Mouse (Mus musculus): ENCODE results near the gene Inhbe. TPM values are rescaled to one million over a fixed set of nuclear protein-coding genes. Genes with fewer than 3 reads are reported as not detected.
A peak's percentile ranks its signal among the peaks of the same experiment; 100 is the strongest.

The Inhbe gene
- polyA plus RNA-seq, 1 experiment, result not detected

DNA sequence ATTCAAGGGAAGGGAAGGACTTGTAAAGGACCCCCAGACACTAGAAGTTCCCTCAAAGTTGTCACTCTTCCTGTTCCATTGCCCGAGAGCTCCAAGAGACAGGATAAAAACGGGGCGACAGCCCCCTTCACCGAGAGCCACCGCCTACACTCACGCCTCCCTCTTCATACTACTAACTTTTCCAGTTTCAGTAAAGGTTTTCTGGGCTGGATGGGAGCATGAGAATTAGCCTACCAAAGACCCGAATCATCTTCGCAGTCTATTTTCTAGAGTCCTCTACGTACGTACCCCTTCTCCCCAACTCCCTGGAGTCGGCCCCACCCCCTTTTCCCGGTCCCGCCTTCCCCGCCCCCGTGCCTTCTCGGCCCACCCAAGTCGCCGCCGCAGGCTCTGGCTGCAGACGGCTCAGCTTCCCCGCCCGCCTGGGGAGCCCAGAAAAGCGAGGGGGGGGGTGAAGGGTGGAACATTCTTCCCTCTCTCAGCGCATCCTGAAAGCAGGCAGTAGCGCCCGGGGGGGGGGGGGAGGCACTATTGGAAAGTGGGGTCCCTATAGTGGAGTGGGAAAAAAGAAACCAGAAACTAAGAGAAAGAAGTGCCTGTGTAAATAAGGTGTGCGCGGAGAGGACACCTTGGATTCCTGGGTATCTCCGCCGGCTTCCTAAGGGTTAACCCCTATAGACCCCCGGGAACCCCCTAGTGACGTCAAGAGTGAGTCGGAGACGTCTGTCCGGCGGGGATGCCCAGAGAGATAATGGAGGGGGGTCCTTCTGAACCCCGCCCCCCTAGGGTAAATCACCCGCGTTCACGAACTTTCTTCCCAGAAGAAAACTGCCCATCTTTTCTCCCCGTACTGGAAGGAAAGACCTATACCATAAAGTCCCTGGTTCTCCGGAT is 14.3 kb downstream of the Inhbe start:
- H3K27ac ChIP-seq (ENCODE audit: insufficient read depth, low read depth, low read length), result no peak overlapping the region
- 0 out of 2 replicates have a peak, but pooled peaks cover 4% of the 10 kb centered on the region for H3K4me1 ChIP-seq (ENCODE audit: control insufficient read depth, insufficient read depth, low read length)
- H3K4me3 ChIP-seq (ENCODE audit: insufficient read depth, low read length), result peak overlapping the region; percentile 59
- TF ChIP-seq CTCF (IDR thresholded peaks at IDR 0.05; ENCODE audit: low read depth, low read length) (no peak), POLR2A (IDR thresholded peaks at IDR 0.05; ENCODE audit: borderline replicate concordance, low read depth, low read length) (no peak)

DNA sequence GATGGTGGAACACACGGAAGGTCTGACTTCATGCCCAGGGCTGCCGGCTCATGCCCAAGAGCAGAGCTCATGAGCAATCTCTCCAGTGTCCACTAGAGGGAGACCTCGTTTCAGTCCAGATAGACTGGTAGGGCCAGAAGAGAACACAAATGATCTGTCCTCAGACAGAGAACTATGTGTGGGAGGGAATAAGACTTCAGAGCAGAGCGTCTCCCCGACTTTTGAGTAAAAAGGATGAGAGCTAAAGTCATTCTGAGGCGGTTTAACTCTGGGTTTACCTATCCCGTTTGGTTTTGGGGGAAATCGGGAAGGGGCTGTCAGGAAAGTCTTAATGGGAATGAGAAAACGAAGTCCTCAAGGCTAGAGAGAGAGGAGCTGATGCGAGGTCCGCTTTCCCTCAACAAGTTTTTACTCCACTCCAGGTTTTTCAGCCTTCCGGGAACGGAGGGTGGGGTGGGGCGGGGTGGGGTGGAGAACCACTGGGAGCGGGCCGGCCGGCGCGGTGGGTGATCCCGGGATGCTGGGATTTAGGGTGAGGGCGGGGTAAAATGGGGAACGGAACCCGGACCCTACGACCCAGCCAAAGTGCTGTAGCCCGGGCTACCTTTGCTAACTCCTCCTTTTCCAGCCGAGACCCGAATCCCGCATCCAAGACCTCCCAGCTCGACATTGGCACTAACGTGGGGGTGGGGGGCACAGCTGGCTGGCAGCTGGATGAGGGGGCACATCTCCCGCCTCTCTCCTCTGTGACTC is 15.1 kb downstream of the Inhbe start:
- Histone ChIP-seq H3K4me1 (ENCODE audit: control insufficient read depth, insufficient read depth, low read length) (0 out of 2 replicates have a peak, but pooled peaks cover 4% of the 10 kb centered on the region), H3K27ac (ENCODE audit: insufficient read depth, low read depth, low read length) (no peak overlapping the region), H3K4me3 (ENCODE audit: insufficient read depth, low read length) (peak overlapping the region; percentile 59)
- TF ChIP-seq POLR2A (IDR thresholded peaks at IDR 0.05; ENCODE audit: borderline replicate concordance, low read depth, low read length) (no peak), CTCF (IDR thresholded peaks at IDR 0.05; ENCODE audit: low read depth, low read length) (peak; percentile 71)

DNA sequence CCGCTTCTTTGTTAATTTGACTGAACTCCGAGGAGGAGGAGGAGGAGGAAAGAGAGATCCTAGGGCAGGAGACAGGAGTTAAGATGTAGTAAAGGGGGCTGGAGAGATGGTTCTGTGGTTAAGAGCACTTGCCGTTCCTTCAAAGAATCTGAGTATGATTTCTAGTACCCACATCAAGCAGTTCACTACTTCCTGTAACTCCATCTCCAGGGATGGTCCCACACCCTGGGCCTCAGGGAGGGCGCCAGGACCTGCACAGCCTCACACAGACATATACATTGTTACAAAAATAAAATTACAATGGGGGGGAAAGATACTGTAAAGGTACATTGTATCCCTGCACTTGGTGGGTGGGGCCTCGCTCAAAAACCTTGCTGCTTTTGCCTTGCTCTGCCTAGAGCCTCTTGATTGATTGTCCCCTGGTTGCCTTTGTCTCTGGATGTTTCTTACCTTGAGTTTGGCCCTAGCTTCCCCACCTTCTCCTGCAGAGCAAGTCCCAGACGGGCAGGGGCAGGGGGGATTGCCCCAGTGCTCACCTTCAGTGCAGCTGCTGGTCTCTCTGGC is 16.6 kb downstream of the Inhbe start:
- no peak overlapping the region for H3K4me3 ChIP-seq (ENCODE audit: insufficient read depth, low read length)
- no peak for TF ChIP-seq POLR2A (IDR thresholded peaks at IDR 0.05; ENCODE audit: borderline replicate concordance, low read depth, low read length)
- no peak for TF ChIP-seq CTCF (IDR thresholded peaks at IDR 0.05; ENCODE audit: low read depth, low read length)
- H3K27ac ChIP-seq (ENCODE audit: insufficient read depth, low read depth, low read length), result no peak overlapping the region
- H3K4me1 ChIP-seq (ENCODE audit: control insufficient read depth, insufficient read depth, low read length), result 0 out of 2 replicates have a peak, but pooled peaks cover 4% of the 10 kb centered on the region

DNA sequence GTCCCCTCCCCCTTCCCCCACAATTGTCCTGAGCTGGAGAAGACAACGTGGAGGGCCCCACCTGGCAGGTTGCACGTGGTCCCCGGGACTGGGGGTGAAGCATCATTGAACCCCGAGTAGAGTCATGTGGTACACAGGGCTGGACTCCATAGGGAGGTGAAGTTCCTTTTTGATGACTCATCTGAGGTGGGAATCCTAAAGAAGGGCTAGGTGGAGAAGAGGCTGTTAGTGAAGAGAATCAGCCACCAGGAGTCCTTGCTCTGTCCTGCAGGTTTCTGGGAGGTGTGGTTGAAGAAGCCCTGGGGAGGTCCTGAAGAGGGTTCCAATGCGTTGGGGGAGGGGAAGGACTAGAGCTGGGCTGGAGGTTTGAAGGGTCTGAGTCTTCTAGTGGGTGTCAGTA is 17.3 kb downstream of the Inhbe start:
- Histone ChIP-seq H3K4me3 (ENCODE audit: insufficient read depth, low read length) (no peak overlapping the region), H3K4me1 (ENCODE audit: control insufficient read depth, insufficient read depth, low read length) (0 out of 2 replicates have a peak, but pooled peaks cover 4% of the 10 kb centered on the region), H3K27ac (ENCODE audit: insufficient read depth, low read depth, low read length) (no peak overlapping the region)
- TF ChIP-seq CTCF (IDR thresholded peaks at IDR 0.05; ENCODE audit: low read depth, low read length), result no peak
- TF ChIP-seq POLR2A (IDR thresholded peaks at IDR 0.05; ENCODE audit: borderline replicate concordance, low read depth, low read length), result no peak

DNA sequence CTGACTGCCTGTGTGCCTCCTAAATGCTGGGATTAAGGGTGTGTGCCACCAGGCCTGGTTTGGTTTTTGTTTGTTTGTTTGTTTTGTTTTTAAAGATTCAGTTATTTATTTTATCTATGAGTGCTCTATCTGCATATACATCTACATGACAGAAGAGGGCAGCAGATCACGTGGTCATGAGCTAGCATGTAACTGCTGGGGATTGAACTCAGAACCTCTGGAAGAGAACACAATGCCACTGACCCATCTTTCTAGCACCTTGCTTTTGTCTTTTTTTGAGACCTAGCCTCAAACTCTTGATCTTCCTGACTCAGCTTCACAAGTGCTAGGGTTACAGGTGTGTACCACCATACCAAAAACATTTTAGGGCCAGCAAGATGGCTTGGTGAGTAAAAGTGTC is 18.9 kb downstream of the Inhbe start:
- no peak overlapping the region for H3K4me3 ChIP-seq (ENCODE audit: insufficient read depth, low read length)
- TF ChIP-seq POLR2A (IDR thresholded peaks at IDR 0.05; ENCODE audit: borderline replicate concordance, low read depth, low read length), result no peak
- no peak for TF ChIP-seq CTCF (IDR thresholded peaks at IDR 0.05; ENCODE audit: low read depth, low read length)
- H3K4me1 ChIP-seq (ENCODE audit: control insufficient read depth, insufficient read depth, low read length), result 0 out of 2 replicates have a peak, but pooled peaks cover under 1% of the 10 kb centered on the region
- no peak overlapping the region for H3K27ac ChIP-seq (ENCODE audit: insufficient read depth, low read depth, low read length)

DNA sequence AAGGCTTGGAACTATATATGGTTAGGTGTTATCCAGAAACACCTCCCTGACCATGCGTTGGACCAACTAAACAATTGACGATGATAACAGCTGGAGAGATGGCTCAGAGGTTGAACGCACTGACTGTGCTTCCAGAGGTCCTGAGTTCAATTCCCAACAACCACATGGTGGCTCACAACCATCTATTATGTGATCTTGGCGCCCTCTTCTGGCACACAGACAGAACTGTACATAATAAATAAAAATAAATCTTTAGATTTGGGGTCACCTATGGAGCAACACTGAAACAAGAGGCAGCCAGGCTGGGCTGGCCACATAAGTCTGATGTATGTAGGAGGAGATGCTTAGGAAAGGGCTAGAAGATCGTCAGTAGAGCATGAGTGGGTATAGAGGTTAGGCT is 21.1 kb downstream of the Inhbe start:
- no peak overlapping the region for H3K27ac ChIP-seq (ENCODE audit: insufficient read depth, low read depth, low read length)
- H3K4me3 ChIP-seq (ENCODE audit: insufficient read depth, low read length), result no peak overlapping the region
- no peak for TF ChIP-seq POLR2A (IDR thresholded peaks at IDR 0.05; ENCODE audit: borderline replicate concordance, low read depth, low read length)
- peak; percentile 44; the same call in 1 of the 2 replicates for TF ChIP-seq CTCF (IDR thresholded peaks at IDR 0.05; ENCODE audit: low read depth, low read length)
- H3K4me1 ChIP-seq (ENCODE audit: control insufficient read depth, insufficient read depth, low read length), result no peaks in the 10 kb centered on the region

DNA sequence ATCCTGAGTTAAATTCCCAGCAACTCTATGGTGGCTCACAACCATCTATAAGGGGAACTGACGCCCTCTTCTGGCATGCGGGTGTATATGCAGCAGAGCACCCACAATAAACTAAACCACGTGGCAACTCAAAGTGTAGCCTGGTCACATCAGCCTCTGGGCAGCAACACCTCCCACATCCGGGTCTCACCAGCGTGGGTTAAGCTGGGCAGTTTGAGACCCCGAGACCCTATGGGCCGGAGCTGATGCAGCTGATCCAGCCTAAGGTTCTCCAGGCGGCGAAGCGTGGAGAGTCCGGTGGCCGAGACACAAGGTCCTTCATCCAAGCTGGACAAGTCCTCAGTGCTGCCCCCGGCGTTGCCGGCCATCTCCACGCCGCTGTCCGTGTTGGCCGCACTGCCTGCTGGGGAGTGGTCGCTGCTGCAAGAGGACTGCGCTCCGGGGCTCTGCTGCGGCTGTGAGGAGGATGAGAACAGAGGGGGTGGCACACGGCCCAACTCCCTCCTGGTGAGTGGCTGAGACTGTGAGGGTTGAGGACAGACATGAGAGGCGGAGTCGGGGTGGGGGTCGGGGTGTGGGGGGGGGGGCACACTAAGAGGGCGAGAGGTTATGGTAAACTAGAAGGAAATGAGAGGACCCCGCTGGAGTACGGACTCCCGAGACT is 21.9 kb downstream of the Inhbe start:
- Histone ChIP-seq H3K4me1 (ENCODE audit: control insufficient read depth, insufficient read depth, low read length) (no peaks in the 10 kb centered on the region), H3K4me3 (ENCODE audit: insufficient read depth, low read length) (no peak overlapping the region), H3K27ac (ENCODE audit: insufficient read depth, low read depth, low read length) (no peak overlapping the region)
- TF ChIP-seq CTCF (IDR thresholded peaks at IDR 0.05; ENCODE audit: low read depth, low read length), result no peak

DNA sequence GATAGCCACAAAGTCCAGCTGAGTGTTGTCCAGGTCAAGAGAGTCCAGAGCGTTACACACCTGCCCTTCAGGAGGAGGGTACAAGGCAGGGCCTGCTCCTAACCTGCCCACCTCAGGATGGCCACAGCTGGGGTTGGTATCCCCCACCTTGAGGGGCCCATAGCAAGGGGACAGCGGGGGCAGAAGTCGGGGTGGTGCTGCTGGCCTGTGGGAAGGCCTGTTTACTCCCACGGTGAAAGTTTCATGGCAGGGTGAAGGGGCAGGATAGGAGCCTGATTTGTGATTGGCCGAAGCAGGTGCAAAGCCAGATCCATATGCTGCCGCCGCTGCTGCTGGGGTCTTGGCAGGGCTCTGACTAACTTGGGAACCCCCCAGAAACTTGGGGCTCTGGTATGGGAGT is 24.0 kb downstream of the Inhbe start:
- peaks cover 6% of the 10 kb centered on the region for H3K4me1 ChIP-seq (ENCODE audit: control insufficient read depth, insufficient read depth, low read length)

DNA sequence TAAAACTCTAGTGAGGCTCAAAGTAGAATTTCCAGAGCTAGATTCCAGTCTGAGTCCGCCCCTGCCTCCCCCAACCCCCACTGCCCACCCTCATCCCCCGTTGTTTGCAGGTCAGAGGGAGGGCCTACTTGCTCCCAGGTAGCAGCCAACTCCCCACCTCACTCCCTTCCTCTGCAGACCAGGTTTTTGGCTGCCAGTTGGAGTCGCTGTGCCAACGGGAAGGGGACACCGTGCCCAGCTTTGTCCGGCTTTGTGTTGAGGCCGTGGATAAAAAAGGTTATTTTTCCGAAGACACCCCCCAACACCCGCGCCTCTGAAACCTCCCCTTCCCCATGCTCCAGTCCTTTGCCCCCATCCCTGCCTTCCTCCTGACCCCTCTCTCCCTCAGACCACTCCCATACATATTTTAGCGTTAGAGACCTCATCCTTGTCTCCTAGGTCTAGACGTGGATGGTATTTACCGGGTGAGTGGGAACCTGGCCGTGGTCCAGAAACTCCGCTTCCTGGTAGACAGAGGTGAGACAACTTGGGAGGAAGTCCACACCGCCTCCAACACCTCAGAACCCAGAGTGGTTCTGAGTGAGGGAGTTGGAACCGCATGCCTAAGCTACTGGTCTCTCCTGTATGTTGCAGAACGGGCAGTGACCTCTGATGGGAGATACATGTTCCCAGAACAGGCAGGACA is 26.6 kb downstream of the Inhbe start:
- H3K4me1 ChIP-seq (ENCODE audit: control insufficient read depth, insufficient read depth, low read length), result peaks cover 18% of the 10 kb centered on the region
- H3K4me3 ChIP-seq (ENCODE audit: insufficient read depth, low read length), result no peak overlapping the region
- H3K27ac ChIP-seq (ENCODE audit: insufficient read depth, low read depth, low read length), result no peak overlapping the region
- no peak for TF ChIP-seq POLR2A (IDR thresholded peaks at IDR 0.05; ENCODE audit: borderline replicate concordance, low read depth, low read length)
- TF ChIP-seq CTCF (IDR thresholded peaks at IDR 0.05; ENCODE audit: low read depth, low read length), result no peak

More for the DNA sequence above, 24.0 kb downstream of the Inhbe start:
- TF ChIP-seq CTCF (IDR thresholded peaks at IDR 0.05; ENCODE audit: low read depth, low read length) (no peak), POLR2A (IDR thresholded peaks at IDR 0.05; ENCODE audit: borderline replicate concordance, low read depth, low read length) (no peak)
- no peak overlapping the region for H3K4me3 ChIP-seq (ENCODE audit: insufficient read depth, low read length)
- no peak overlapping the region for H3K27ac ChIP-seq (ENCODE audit: insufficient read depth, low read depth, low read length)

All from bone marrow macrophage, adult 2 months (primary cell).